Mouse (Mus musculus): ENCODE results near the gene Pgrmc1. TPM values are rescaled to one million over a fixed set of nuclear protein-coding genes. Genes with fewer than 3 reads are reported as not detected.
"Not testable (repeated sequence)": the region's sequence is repeated elsewhere in the genome, so short reads cannot be mapped to it uniquely, and the experiment has no call there.

Gene Pgrmc1
- polyA plus RNA-seq (2012; rRNA removed), result 159 and 168 TPM in 2 replicates

- WGBS, result 20% methylated on average over 35 of the region's 45 CpGs
- peak within 1 kb of the TSS; percentile 77 for H3K27ac ChIP-seq (ENCODE audit: insufficient read depth, low read length)
- no peaks in the 10 kb centered on the region for H3K4me1 ChIP-seq (ENCODE audit: control insufficient read depth, insufficient read depth, low read length)
- TF ChIP-seq CTCF (IDR thresholded peaks at IDR 0.05; ENCODE audit: borderline replicate concordance, insufficient read depth, low read depth, low read length), result no peak
- peak; percentile 93 for TF ChIP-seq POLR2A (IDR thresholded peaks at IDR 0.05; ENCODE audit: borderline replicate concordance, insufficient read depth, low read length)
- H3K4me3 ChIP-seq (replicated peaks; ENCODE audit: insufficient read depth, low read depth, low read length), result peak within 1 kb of the TSS; percentile 77
- DNase-seq, result peak; percentile 85 to 89
- H3K27me3 ChIP-seq (ENCODE audit: control insufficient read depth, insufficient read depth, low read length), result no peaks in the 10 kb centered on the region
Measured at GRCm38 (mm10) chrX:36597707-36598389, at the start of gene Pgrmc1. TSS of gene Pgrmc1 (plus strand) at chrX:36598206.

DNA sequence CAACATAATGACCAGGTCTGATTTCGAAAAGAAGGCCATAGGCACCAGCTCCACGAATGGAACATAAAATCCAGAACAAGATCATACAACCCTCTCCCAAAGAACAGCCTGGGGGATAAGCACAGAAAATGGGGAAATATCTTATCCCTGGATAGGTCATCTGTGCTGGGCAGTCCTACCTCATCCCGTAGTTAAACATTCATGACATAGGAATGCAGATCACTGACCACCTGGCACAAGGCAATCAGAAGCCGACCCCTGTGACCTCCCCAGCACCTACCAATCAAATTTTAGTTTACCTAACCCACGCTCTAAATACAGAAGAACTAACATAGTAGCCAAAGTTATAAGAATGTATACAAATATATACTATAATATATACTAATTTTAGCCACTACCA, 49.2 kb upstream of the Pgrmc1 start:
- H3K4me3 ChIP-seq (replicated peaks; ENCODE audit: insufficient read depth, low read depth, low read length), result no peak overlapping the region
- H3K27me3 ChIP-seq (ENCODE audit: control insufficient read depth, insufficient read depth, low read length), result no peaks in the 10 kb centered on the region
- no peak for DNase-seq
- H3K4me1 ChIP-seq (ENCODE audit: control insufficient read depth, insufficient read depth, low read length), result no peaks in the 10 kb centered on the region
- H3K27ac ChIP-seq (ENCODE audit: insufficient read depth, low read length), result no peak overlapping the region
- TF ChIP-seq CTCF (IDR thresholded peaks at IDR 0.05; ENCODE audit: borderline replicate concordance, insufficient read depth, low read depth, low read length) (no peak), POLR2A (IDR thresholded peaks at IDR 0.05; ENCODE audit: borderline replicate concordance, insufficient read depth, low read length) (no peak)
- WGBS, result 74% methylated on average over 5 of the region's 5 CpGs

GRCm38 (mm10) chrX:36550906-36551305, 47.1 kb upstream of the Pgrmc1 start:
- DNase-seq, result no peak
- TF ChIP-seq POLR2A (IDR thresholded peaks at IDR 0.05; ENCODE audit: borderline replicate concordance, insufficient read depth, low read length) (no peak), CTCF (IDR thresholded peaks at IDR 0.05; ENCODE audit: borderline replicate concordance, insufficient read depth, low read depth, low read length) (no peak)
- H3K27me3 ChIP-seq (ENCODE audit: control insufficient read depth, insufficient read depth, low read length), result no peaks in the 10 kb centered on the region
- no peaks in the 10 kb centered on the region for H3K4me1 ChIP-seq (ENCODE audit: control insufficient read depth, insufficient read depth, low read length)
- WGBS, result 33% methylated on average over 5 of the region's 5 CpGs
- H3K4me3 ChIP-seq (replicated peaks; ENCODE audit: insufficient read depth, low read depth, low read length), result no peak overlapping the region
- no peak overlapping the region for H3K27ac ChIP-seq (ENCODE audit: insufficient read depth, low read length)

DNA sequence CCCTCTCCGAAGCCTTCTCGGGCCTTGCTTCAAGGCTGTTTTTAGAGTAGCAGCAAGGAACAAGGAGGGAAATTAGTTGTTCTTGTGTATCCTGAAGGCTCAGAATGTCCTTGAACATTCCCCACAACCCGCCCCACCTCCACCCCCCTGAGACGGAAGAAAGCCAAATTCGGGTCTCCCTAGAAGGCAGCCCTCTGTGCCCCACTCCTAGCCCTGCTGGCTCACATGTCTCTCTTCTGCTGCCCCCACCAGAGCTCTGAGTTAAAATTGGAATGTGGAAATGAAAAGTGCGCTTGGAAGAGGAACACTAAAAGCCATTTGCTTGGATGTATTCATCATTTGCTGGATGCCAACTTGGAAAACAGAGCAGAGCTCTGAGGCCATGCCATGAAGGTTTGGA, 46.7 kb upstream of the Pgrmc1 start:
- Histone ChIP-seq H3K27ac (ENCODE audit: insufficient read depth, low read length) (no peak overlapping the region), H3K4me1 (ENCODE audit: control insufficient read depth, insufficient read depth, low read length) (no peaks in the 10 kb centered on the region), H3K4me3 (replicated peaks; ENCODE audit: insufficient read depth, low read depth, low read length) (no peak overlapping the region), H3K27me3 (ENCODE audit: control insufficient read depth, insufficient read depth, low read length) (no peaks in the 10 kb centered on the region)
- 18% methylated on average over 6 of the region's 6 CpGs for WGBS
- DNase-seq, result no peak
- TF ChIP-seq CTCF (IDR thresholded peaks at IDR 0.05; ENCODE audit: borderline replicate concordance, insufficient read depth, low read depth, low read length) (no peak), POLR2A (IDR thresholded peaks at IDR 0.05; ENCODE audit: borderline replicate concordance, insufficient read depth, low read length) (no peak)

GRCm38 (mm10) chrX:36552055-36552587, 45.9 kb upstream of the Pgrmc1 start:
- no peak for TF ChIP-seq CTCF (IDR thresholded peaks at IDR 0.05; ENCODE audit: borderline replicate concordance, insufficient read depth, low read depth, low read length)
- Histone ChIP-seq H3K4me1 (ENCODE audit: control insufficient read depth, insufficient read depth, low read length) (no peaks in the 10 kb centered on the region), H3K27me3 (ENCODE audit: control insufficient read depth, insufficient read depth, low read length) (no peaks in the 10 kb centered on the region), H3K27ac (ENCODE audit: insufficient read depth, low read length) (no peak overlapping the region), H3K4me3 (replicated peaks; ENCODE audit: insufficient read depth, low read depth, low read length) (no peak overlapping the region)
- DNase-seq, result peak in 1 of 2 experiments; percentile 8
- WGBS, result 8% methylated on average over 5 of the region's 5 CpGs

DNA sequence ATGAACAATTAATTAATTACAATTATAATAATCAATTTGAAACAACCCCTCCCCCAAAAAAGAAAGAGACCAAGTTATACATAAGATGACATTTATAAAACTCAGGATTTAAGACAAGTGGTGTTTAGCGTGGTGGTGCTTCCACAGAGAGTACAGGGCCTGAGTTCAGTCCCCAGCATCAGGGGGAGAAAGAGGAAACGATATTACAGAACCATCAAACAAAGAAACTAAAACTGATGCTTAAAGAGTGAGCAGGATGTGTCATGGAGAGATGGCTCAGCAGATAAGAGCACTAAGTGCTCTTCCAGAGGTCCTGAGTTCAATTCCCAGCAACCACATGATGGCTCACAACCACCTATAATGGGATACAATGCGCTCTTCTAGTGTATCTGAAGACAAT, 45.3 kb upstream of the Pgrmc1 start:
- 84% methylated on average over 3 of the region's 3 CpGs for whole genome bisulfite sequencing
- no peak overlapping the region for H3K4me3 ChIP-seq (replicated peaks; ENCODE audit: insufficient read depth, low read depth, low read length)
- no peak overlapping the region for H3K27ac ChIP-seq (ENCODE audit: insufficient read depth, low read length)

GRCm38 (mm10) chrX:36555196-36555595, 42.8 kb upstream of the Pgrmc1 start:
- not testable (repeated sequence) for DNase-seq; H3K27ac ChIP-seq (ENCODE audit: insufficient read depth, low read length); H3K27me3 ChIP-seq (ENCODE audit: control insufficient read depth, insufficient read depth, low read length); H3K4me3 ChIP-seq (replicated peaks; ENCODE audit: insufficient read depth, low read depth, low read length); H3K4me1 ChIP-seq (ENCODE audit: control insufficient read depth, insufficient read depth, low read length)
- WGBS, result 52% methylated on average over 2 of the region's 2 CpGs

More for the DNA sequence above, 45.3 kb upstream of the Pgrmc1 start:
- Histone ChIP-seq H3K4me1 (ENCODE audit: control insufficient read depth, insufficient read depth, low read length) (no peaks in the 10 kb centered on the region), H3K27me3 (ENCODE audit: control insufficient read depth, insufficient read depth, low read length) (no peaks in the 10 kb centered on the region)
- TF ChIP-seq POLR2A (IDR thresholded peaks at IDR 0.05; ENCODE audit: borderline replicate concordance, insufficient read depth, low read length) (no peak), CTCF (IDR thresholded peaks at IDR 0.05; ENCODE audit: borderline replicate concordance, insufficient read depth, low read depth, low read length) (no peak)
- no peak for DNase-seq

DNA sequence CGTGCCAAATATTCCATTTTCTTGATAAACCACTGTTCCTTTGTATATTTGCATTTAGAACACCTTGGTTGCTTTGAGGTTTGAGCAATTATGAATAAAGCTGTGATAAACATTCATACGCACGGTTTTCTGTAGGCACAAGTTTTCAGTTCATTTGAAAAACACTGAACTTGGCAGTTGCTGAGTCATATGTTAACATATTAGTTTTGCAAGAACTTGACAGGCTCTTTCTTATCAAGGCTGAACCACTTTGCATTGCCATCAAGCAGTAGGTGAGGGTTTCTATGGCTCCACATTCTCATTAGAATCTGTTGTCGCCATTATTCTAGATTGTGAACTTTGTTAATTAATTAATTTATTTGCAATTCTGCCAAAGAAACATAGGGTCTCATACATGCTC, 37.8 kb upstream of the Pgrmc1 start:
- H3K4me3 ChIP-seq (replicated peaks; ENCODE audit: insufficient read depth, low read depth, low read length), result no peak overlapping the region
- no peaks in the 10 kb centered on the region for H3K27me3 ChIP-seq (ENCODE audit: control insufficient read depth, insufficient read depth, low read length)
- DNase-seq, result no peak
- WGBS, result 61% methylated on average over 4 of the region's 4 CpGs
- H3K27ac ChIP-seq (ENCODE audit: insufficient read depth, low read length), result no peak overlapping the region
- no peaks in the 10 kb centered on the region for H3K4me1 ChIP-seq (ENCODE audit: control insufficient read depth, insufficient read depth, low read length)
- TF ChIP-seq POLR2A (IDR thresholded peaks at IDR 0.05; ENCODE audit: borderline replicate concordance, insufficient read depth, low read length) (no peak), CTCF (IDR thresholded peaks at IDR 0.05; ENCODE audit: borderline replicate concordance, insufficient read depth, low read depth, low read length) (no peak)

All from cerebellum, adult 2 months (tissue).